Mouse (Mus musculus) neural tube, embryonic 12.5 days (tissue): ENCODE measurements at regions not wholly inside any gene's neighbourhood (a gene's known extent, or its start where the extent isn't known, plus 50 kb on each side); places are given as distances from the start of the nearest gene placed in this dataset.

Source experiments
- ATAC-seq: fragments of 200-750 bp; cut with Nextera tagmentation; 2 replicates; pipeline ENCODE4 v1.8.0; 2017; ENCODE audit warnings: low read depth, mild to moderate bottlenecking, moderate TSS enrichment, moderate library complexity; ENCODE audit not compliant: low FRiP score
- H3K27ac ChIP-seq: fragments of 300-500 bp; sonication (generic); 2 replicates; pipeline ENCODE4 v1.5.1; 2016
- H3K27me3 ChIP-seq: fragments of 300-500 bp; sonication (generic); replicated peaks from 2 replicates; pipeline ENCODE4 v1.6.1; 2016; ENCODE audit warnings: mild to moderate bottlenecking
- H3K36me3 ChIP-seq: fragments of 300-500 bp; sonication (generic); 2 replicates; pipeline ENCODE4 v1.6.1; 2016; ENCODE audit warnings: mild to moderate bottlenecking
- H3K4me1 ChIP-seq: fragments of 300-500 bp; sonication (generic); 2 replicates; pipeline ENCODE4 v1.6.1; 2016
- H3K4me2 ChIP-seq: fragments of 300-500 bp; sonication (generic); replicated peaks from 2 replicates; pipeline ENCODE4 v1.6.1; 2016; ENCODE audit warnings: mild to moderate bottlenecking
- H3K4me3 ChIP-seq: fragments of 300-500 bp; sonication (generic); 2 replicates; pipeline ENCODE4 v1.5.1; 2016
- H3K9ac ChIP-seq: fragments of 300-500 bp; sonication (generic); 2 replicates; pipeline ENCODE4 v1.6.1; 2016; ENCODE audit warnings: mild to moderate bottlenecking
- H3K9me3 ChIP-seq: fragments of 300-500 bp; sonication (generic); 2 replicates; pipeline ENCODE4 v1.6.1; 2016; ENCODE audit warnings: mild to moderate bottlenecking
- WGBS: fragments of 180-500 bp; shearing (Covaris S2); methylation state at CpG from one replicate; pipeline ENCODE4 v1.1.7; 2016; 5-methylcytosine and 5-hydroxymethylcytosine counted together

- H3K9me3 ChIP-seq, result no peaks in the 10 kb centered on the region
- H3K4me1 ChIP-seq, result 0 out of 2 replicates have a peak, but pooled peaks cover 6% of the 10 kb centered on the region
- no peaks in the 10 kb centered on the region for H3K36me3 ChIP-seq
- ATAC-seq, result no peak
- no peak overlapping the region for H3K27ac ChIP-seq
- no peak overlapping the region for H3K4me3 ChIP-seq
- 93% methylated on average over 8 of the region's 8 CpGs for WGBS
- no peak overlapping the region for H3K9ac ChIP-seq
- H3K4me2 ChIP-seq, result no peak overlapping the region
- no peaks in the 10 kb centered on the region for H3K27me3 ChIP-seq
Measured at GRCm38 (mm10) chr13:44280296-44280695, 449.0 kb upstream of the Jarid2 start.

- H3K27me3 ChIP-seq, result no peaks in the 10 kb centered on the region
- no peak overlapping the region for H3K4me3 ChIP-seq
- 0 out of 2 replicates have a peak, but pooled peaks cover 6% of the 10 kb centered on the region for H3K4me1 ChIP-seq
- H3K4me2 ChIP-seq, result no peak overlapping the region
- no peak overlapping the region for H3K9ac ChIP-seq
- H3K9me3 ChIP-seq, result no peaks in the 10 kb centered on the region
- WGBS, result 69% methylated on average over 6 of the region's 6 CpGs
- no peaks in the 10 kb centered on the region for H3K36me3 ChIP-seq
- no peak overlapping the region for H3K27ac ChIP-seq
- ATAC-seq, result no peak
Measured at GRCm38 (mm10) chr13:44281796-44282195, 447.5 kb upstream of the Jarid2 start.

GRCm38 (mm10) chr13:44282306-44282705 lies 447.0 kb upstream of the Jarid2 start:
- no peaks in the 10 kb centered on the region for H3K9me3 ChIP-seq
- H3K4me3 ChIP-seq, result no peak overlapping the region
- H3K27ac ChIP-seq, result no peak overlapping the region
- 0 out of 2 replicates have a peak, but pooled peaks cover 6% of the 10 kb centered on the region for H3K4me1 ChIP-seq
- H3K4me2 ChIP-seq, result no peak overlapping the region
- 79% methylated on average over 9 of the region's 9 CpGs for WGBS
- ATAC-seq, result no peak
- H3K27me3 ChIP-seq, result no peaks in the 10 kb centered on the region
- no peak overlapping the region for H3K9ac ChIP-seq
- no peaks in the 10 kb centered on the region for H3K36me3 ChIP-seq

GRCm38 (mm10) chr13:44282731-44283571 lies 446.3 kb upstream of the Jarid2 start:
- ATAC-seq, result no peak
- Histone ChIP-seq H3K27me3 (no peaks in the 10 kb centered on the region), H3K9me3 (no peaks in the 10 kb centered on the region), H3K9ac (no peak overlapping the region), H3K4me1 (0 out of 2 replicates have a peak, but pooled peaks cover 6% of the 10 kb centered on the region), H3K27ac (no peak overlapping the region), H3K36me3 (no peaks in the 10 kb centered on the region), H3K4me2 (no peak overlapping the region), H3K4me3 (no peak overlapping the region)
- 75% methylated on average over 16 of the region's 16 CpGs for WGBS

GRCm38 (mm10) chr13:44285881-44286280 lies 443.4 kb upstream of the Jarid2 start:
- no peak for ATAC-seq
- H3K9ac ChIP-seq, result no peak overlapping the region
- no peak overlapping the region for H3K27ac ChIP-seq
- H3K36me3 ChIP-seq, result no peaks in the 10 kb centered on the region
- H3K9me3 ChIP-seq, result peaks cover 5% of the 10 kb centered on the region; the same call in 1 of the 2 replicates
- no peak overlapping the region for H3K4me2 ChIP-seq
- H3K27me3 ChIP-seq, result no peaks in the 10 kb centered on the region
- H3K4me1 ChIP-seq, result no peaks in the 10 kb centered on the region
- no peak overlapping the region for H3K4me3 ChIP-seq
- 97% methylated on average over 1 of the region's 1 CpGs for WGBS

- no peak for ATAC-seq
- H3K9ac ChIP-seq, result no peak overlapping the region
- H3K4me2 ChIP-seq, result no peak overlapping the region
- H3K27me3 ChIP-seq, result no peaks in the 10 kb centered on the region
- H3K36me3 ChIP-seq, result no peaks in the 10 kb centered on the region
- H3K4me3 ChIP-seq, result no peak overlapping the region
- peaks cover 5% of the 10 kb centered on the region; the same call in 1 of the 2 replicates for H3K9me3 ChIP-seq
- no peaks in the 10 kb centered on the region for H3K4me1 ChIP-seq
- WGBS, result 94% methylated on average over 2 of the region's 2 CpGs
- no peak overlapping the region for H3K27ac ChIP-seq
Measured at GRCm38 (mm10) chr13:44290199-44290598, 439.1 kb upstream of the Jarid2 start.

- H3K9me3 ChIP-seq, result peaks cover 5% of the 10 kb centered on the region; the same call in 1 of the 2 replicates
- H3K36me3 ChIP-seq, result no peaks in the 10 kb centered on the region
- ATAC-seq, result no peak
- H3K4me1 ChIP-seq, result no peaks in the 10 kb centered on the region
- WGBS, result 74% methylated on average over 6 of the region's 6 CpGs
- no peaks in the 10 kb centered on the region for H3K27me3 ChIP-seq
- no peak overlapping the region for H3K27ac ChIP-seq
- no peak overlapping the region for H3K4me2 ChIP-seq
- no peak overlapping the region for H3K4me3 ChIP-seq
- H3K9ac ChIP-seq, result no peak overlapping the region
Measured at GRCm38 (mm10) chr13:44292476-44293056, 436.7 kb upstream of the Jarid2 start.

- 83% methylated on average over 15 of the region's 15 CpGs for WGBS
- H3K4me3 ChIP-seq, result no peak overlapping the region
- H3K4me2 ChIP-seq, result no peak overlapping the region
- H3K27me3 ChIP-seq, result no peaks in the 10 kb centered on the region
- H3K9me3 ChIP-seq, result peaks cover 5% of the 10 kb centered on the region; the same call in 1 of the 2 replicates
- no peak overlapping the region for H3K9ac ChIP-seq
- H3K27ac ChIP-seq, result no peak overlapping the region
- H3K4me1 ChIP-seq, result no peaks in the 10 kb centered on the region
- ATAC-seq, result no peak
- no peaks in the 10 kb centered on the region for H3K36me3 ChIP-seq
Measured at GRCm38 (mm10) chr13:44293736-44294416, 435.4 kb upstream of the Jarid2 start.

GRCm38 (mm10) chr13:44295621-44296020 lies 433.7 kb upstream of the Jarid2 start:
- 83% methylated on average over 10 of the region's 10 CpGs for WGBS
- peaks cover 4% of the 10 kb centered on the region; the same call in 1 of the 2 replicates for H3K9me3 ChIP-seq
- H3K9ac ChIP-seq, result no peak overlapping the region
- H3K27me3 ChIP-seq, result no peaks in the 10 kb centered on the region
- H3K36me3 ChIP-seq, result no peaks in the 10 kb centered on the region
- ATAC-seq, result no peak
- H3K4me3 ChIP-seq, result no peak overlapping the region
- H3K4me2 ChIP-seq, result no peak overlapping the region
- no peaks in the 10 kb centered on the region for H3K4me1 ChIP-seq
- no peak overlapping the region for H3K27ac ChIP-seq

GRCm38 (mm10) chr13:44300611-44301010 lies 428.7 kb upstream of the Jarid2 start:
- Histone ChIP-seq H3K36me3 (no peaks in the 10 kb centered on the region), H3K27ac (no peak overlapping the region), H3K4me1 (no peaks in the 10 kb centered on the region), H3K4me2 (no peak overlapping the region), H3K9ac (no peak overlapping the region), H3K27me3 (no peaks in the 10 kb centered on the region), H3K4me3 (no peak overlapping the region), H3K9me3 (0 out of 2 replicates have a peak, but pooled peaks cover 4% of the 10 kb centered on the region)
- 91% methylated on average over 10 of the region's 10 CpGs for WGBS
- no peak for ATAC-seq

- Histone ChIP-seq H3K27ac (no peak overlapping the region), H3K4me1 (no peaks in the 10 kb centered on the region), H3K9ac (no peak overlapping the region), H3K4me3 (no peak overlapping the region), H3K9me3 (0 out of 2 replicates have a peak, but pooled peaks cover 4% of the 10 kb centered on the region), H3K4me2 (no peak overlapping the region), H3K36me3 (no peaks in the 10 kb centered on the region), H3K27me3 (no peaks in the 10 kb centered on the region)
- no peak for ATAC-seq
- WGBS, result 91% methylated on average over 7 of the region's 7 CpGs
Measured at GRCm38 (mm10) chr13:44301215-44301614, 428.1 kb upstream of the Jarid2 start.

GRCm38 (mm10) chr13:44301936-44302335 lies 427.3 kb upstream of the Jarid2 start:
- no peak overlapping the region for H3K9ac ChIP-seq
- no peaks in the 10 kb centered on the region for H3K36me3 ChIP-seq
- no peak overlapping the region for H3K27ac ChIP-seq
- ATAC-seq, result no peak
- WGBS, result 84% methylated on average over 10 of the region's 10 CpGs
- 0 out of 2 replicates have a peak, but pooled peaks cover 4% of the 10 kb centered on the region for H3K9me3 ChIP-seq
- H3K4me1 ChIP-seq, result no peaks in the 10 kb centered on the region
- H3K27me3 ChIP-seq, result no peaks in the 10 kb centered on the region
- no peak overlapping the region for H3K4me3 ChIP-seq
- no peak overlapping the region for H3K4me2 ChIP-seq
